Mouse (Mus musculus) E14TG2a.4 (cell line): ENCODE results near the gene Zan.

Source experiments
- CTCF ChIP-seq: conservative IDR thresholded peaks from 2 replicates; pipeline ENCODE4 v1.5.1; 2014; ENCODE audit warnings: low read length
- NANOG ChIP-seq: IDR thresholded peaks from 2 replicates; pipeline ENCODE4 v1.6.1; 2014; ENCODE audit warnings: borderline replicate concordance, low read length, mixed read lengths
- POU5F1 ChIP-seq: IDR thresholded peaks from 2 replicates; pipeline ENCODE4 v1.6.1; 2014; ENCODE audit warnings: low read length, borderline replicate concordance

DNA sequence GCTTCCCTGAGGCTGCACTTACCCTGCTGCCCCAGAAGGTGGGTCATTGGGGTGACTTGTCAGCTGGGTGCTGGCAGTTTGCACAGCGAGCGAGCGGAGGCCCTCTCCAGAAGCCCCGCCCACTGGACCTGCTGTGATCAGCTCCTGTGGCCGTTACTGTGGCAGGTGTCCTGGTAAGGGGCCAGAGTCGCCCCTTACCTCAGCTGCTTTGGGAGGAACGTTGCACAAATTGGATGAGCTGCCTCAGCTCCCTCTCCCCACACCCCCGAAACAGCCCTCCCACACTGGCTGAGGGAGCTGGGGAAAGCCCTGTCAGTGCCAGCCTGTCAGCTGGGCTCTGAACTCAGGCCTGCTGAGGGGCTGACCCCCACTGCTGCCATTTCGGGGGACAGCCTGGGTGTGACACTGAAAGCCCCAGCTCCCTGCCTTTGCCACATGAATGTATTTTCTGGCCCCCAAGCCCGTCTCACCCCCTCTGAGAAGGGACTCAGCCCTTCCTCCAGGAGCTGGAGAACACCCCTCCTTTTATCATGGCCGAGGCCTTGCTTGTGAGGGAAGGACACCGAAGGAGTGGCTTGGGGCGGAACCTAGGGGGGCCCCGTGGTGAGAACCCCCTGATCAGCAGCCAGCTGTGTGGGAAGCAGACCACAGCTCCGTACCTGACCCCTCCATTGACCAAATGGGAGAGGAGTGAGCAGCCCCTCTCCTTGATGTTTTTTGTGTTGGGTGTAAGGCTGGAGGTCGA, 49.5 kb upstream of the Zan start:
- TF ChIP-seq CTCF (no peak), POU5F1 (no peak), NANOG (no peak)
